Mouse (Mus musculus) kidney, adult 2 months (tissue): Measurements from ENCODE around the gene Klhdc9.
A peak's percentile ranks its signal among the peaks of the same experiment; 100 is the strongest.

ENCODE experiments used
- CTCF ChIP-seq: fragments of 200-500 bp; conservative IDR thresholded peaks from 2 replicates; pipeline ENCODE4 v1.5.1; 2011; ENCODE audit warnings: low read depth, mild to moderate bottlenecking, control low read depth, low read length, moderate library complexity, mixed read lengths; ENCODE audit not compliant: insufficient read depth, insufficient read length
- POLR2A ChIP-seq: fragments of 200-500 bp; IDR thresholded peaks from one replicate; pipeline ENCODE4 v1.6.1; 2011; ENCODE audit warnings: low read depth, low read length, control low read depth

DNA sequence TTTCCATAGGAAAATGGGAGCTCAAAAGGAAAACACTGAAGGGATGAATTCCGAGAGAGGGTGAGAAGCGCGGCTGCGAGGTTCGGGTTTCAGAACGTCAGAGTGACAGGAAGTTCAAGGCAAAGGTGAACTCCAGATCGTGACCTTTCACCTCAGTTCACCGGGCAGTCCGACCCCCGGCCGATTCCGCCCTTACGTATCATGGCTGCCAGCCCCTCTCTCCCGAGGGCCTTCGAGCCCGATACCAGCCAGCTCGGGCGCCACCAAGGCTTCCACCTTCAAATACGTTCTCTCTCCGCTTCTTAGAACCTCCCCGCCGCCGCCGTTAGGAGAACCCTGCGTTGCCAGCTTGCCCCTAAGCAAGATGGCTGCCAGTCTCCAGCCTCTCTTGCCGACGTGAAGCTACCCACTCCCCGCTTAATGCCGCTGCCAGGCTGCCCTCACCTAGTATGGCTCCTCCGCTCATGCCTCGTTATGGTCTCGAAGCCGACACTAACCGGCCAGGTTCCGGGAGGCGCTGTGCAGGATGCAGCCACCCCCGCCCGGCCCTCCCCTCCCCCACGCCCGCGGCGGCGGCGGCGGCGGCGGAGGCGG is 31.7 kb downstream of the Klhdc9 start, which contains the start of gene Dedd:
- TF ChIP-seq CTCF: 0 out of 2 replicates have a peak, but pooled peaks have one; percentile 7
- no peak for TF ChIP-seq POLR2A
